Mouse (Mus musculus): ENCODE measurements at regions not wholly inside any gene's neighbourhood (a gene's known extent, or its start where the extent isn't known, plus 50 kb on each side); places are given as distances from the start of the nearest gene placed in this dataset.

DNA sequence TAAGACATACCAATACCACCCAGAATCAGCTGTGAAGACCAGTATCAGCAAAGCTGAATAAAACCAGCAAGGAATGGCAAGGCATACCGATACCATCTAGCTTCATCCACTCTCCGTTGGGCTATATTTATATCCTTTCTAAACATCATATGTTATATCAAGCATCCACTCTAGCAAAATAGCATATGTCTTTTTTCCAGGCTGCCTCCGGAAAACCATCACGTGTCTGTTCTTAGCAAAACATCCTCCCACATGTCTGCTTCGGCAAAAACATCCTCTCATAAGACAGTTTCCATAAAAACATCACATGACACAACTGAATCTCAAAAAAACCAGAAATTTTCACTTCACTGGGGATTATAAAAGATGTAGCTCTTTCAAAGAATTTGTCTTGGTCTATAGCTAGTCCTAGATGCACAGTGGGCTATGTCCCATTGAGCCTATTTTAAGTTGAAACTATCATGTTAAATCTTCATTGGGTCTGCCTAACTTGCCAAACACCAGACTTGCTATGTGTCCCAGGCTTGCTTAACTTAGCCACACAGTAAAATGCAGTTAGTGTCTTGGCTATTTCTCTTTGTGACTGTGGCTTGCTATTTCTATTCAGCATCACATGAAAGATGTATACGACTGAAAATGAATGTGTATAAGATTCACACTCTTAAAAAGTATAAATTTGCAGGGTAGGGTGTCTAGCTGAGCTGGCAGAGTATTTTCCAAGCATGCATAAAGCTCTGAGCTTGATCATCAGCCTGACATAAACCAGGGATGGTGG, 278.2 kb downstream of the Kcnrg start:
- no peak for DNase-seq (ENCODE audit: low read depth in 2 of 2, low spot score in 2 of 2)

DNA sequence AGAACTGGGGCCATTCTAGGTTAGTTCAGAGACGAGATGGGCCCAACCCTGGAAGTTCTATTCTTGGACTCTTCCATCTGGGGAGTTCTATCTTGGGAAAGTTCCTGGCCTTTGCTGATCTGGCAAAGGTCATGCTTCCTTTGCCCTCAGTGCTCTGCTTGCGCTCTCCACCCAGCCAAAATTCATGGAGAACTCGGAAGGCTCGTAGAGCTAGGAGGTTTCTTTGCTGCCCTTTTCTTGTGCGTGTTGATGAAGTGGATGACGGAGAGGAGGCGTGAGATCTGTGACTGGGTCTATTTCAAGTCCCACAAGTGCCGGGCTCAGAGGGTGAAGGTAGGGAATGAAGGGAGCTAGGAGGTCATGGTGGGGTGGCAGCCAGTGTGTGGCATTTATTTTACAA, 282.4 kb downstream of the Kcnrg start:
- DNase-seq (ENCODE audit: low read depth in 2 of 2, low spot score in 2 of 2), result no peak

GRCm38 (mm10) chr14:61893786-61894185, 286.5 kb downstream of the Kcnrg start:
- no peak for DNase-seq (ENCODE audit: low read depth in 2 of 2, low spot score in 2 of 2)

DNA sequence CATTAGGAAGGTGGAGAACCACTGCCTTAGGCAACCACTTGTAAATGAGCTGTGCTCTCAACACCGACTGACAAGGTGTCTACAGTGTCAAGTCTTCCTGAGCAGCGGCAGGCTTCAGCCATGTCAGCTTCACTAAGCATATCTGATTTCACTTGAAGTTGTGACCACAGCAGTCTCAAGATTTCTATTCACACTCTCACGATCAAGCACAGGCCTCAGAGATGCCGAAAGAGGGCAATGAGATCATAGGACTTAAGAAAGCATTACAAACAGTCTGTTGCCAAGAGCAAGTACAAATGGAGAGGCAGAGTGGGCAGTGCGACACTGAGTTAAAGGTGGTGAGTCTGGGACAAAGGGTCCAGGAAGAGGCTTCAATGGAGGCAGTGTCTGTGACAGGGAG, 289.6 kb downstream of the Kcnrg start:
- no peak for DNase-seq (ENCODE audit: low read depth in 2 of 2, low spot score in 2 of 2)

DNA sequence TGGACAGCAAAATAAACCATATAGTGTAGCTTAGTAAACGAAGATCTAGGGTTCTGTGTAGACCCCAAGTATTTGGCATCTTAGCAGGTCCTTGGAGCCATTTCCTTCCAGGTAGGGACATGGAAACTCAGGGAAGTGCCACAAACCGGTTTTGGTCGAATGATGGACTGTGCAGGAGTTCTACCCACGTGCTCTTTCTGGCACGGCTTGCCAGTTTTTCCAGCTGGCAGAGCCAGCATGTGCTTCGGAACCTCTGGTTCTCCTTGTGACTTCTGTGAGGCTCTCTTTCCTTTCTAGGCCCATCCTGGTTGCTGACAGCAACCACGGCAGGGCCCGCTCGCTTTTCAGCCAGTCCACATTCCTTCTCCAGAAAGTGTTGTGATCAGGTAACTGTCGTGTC, 291.4 kb downstream of the Kcnrg start:
- DNase-seq (ENCODE audit: low read depth in 2 of 2, low spot score in 2 of 2), result no peak

DNA sequence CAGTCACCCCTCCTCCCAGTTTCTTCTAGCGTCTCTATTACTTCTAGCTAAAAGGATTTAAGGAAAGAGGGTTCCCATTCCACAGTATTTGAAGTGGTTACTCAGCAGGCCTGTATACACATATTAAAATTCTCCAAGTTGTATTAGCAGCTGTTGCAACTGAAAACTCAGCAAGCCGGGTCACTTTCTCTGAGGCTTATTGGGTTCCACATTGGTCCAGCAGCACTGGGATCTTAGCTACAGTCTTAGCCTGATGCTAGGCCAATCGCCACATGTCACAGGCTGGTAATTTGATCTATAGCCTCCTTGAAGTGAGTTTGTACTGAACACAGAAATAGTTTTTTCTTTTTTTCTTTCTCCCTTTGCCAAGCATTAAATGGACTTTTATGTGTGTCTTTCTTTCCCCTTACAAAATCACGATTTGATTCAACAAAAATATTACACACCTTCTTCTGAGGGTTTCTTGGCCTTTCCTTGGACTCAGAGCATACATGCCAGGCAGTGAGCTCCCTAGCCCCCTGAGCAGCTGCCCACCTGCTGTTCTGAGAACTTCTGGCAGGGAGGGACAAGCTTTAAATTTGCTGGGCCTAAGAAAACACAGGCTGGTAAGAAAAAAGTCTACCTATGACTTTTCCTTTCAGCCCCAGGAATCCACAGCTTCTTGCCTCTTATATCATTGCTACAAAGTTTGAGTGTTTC, 297.3 kb downstream of the Kcnrg start:
- DNase-seq (ENCODE audit: low read depth in 2 of 2, low spot score in 2 of 2), result no peak

DNA sequence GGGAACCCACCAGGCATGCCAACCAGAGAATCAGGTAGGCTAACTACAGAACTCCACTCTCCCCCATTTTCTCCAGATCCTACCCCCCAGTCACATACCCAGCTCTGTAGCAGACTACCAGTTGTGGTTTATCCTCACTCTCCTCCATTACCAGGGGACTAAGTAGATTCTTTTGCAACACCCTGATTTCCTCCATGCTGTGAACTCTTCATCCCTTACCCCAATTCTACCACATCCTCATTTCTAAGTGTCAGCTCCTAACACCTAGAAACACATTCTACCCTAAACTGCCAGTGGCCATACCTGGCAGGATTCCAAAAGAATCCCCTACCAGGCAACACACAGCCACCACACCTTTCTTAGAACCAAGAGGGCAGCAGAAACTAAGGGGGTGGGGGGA, 310.9 kb downstream of the Kcnrg start:
- DNase-seq (ENCODE audit: low read depth in 2 of 2, low spot score in 2 of 2), result no peak

DNA sequence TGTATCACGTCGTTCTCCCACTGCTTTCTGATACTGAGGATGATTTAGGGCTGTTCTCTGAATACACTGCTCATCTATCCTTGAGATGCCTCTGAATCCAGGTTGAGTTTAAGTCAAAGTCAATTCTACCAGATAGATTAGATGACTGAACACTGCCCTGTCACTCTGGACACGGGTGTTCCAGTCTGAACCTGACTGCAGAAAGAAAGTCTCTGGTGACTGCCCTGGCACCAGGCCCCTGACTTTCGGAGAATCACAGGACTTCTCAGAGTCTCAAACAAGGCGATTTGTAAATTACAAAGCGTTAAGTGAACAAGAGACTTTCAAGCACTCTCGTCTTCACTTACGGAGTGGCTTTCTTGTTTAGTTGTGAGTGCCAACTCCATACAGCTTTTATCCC, 324.6 kb downstream of the Kcnrg start:
- DNase-seq (ENCODE audit: low read depth in 2 of 2, low spot score in 2 of 2), result no peak

GRCm38 (mm10) chr14:61941682-61942081, 334.4 kb downstream of the Kcnrg start:
- no peak for DNase-seq (ENCODE audit: low read depth in 2 of 2, low spot score in 2 of 2)

DNA sequence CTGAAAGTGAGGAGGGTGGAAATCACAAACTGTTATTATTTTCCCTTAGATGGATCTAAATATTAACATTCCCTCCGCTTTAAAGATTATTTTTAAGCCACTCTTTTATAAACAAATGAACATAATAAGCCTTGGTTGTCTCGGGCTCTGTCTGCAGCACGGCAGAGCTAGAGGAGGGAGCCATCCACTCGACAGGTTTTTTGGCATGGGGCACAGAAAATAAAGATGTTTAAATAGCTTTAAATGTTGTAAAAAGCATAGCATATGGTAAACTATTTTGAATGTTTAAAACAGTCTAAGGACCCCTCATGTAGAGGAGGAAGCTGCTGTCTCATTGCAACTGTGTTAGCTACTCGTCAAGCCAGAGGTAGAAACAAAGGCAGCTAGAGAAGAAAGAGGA, 338.4 kb downstream of the Kcnrg start:
- DNase-seq (ENCODE audit: low read depth in 2 of 2, low spot score in 2 of 2), result no peak

GRCm38 (mm10) chr14:61949446-61949845, 342.2 kb downstream of the Kcnrg start:
- DNase-seq (ENCODE audit: low read depth in 2 of 2, low spot score in 2 of 2), result no peak

GRCm38 (mm10) chr14:61950004-61950403, 342.4 kb upstream of the Rnaseh2b start:
- no peak for DNase-seq (ENCODE audit: low read depth in 2 of 2, low spot score in 2 of 2)

DNA sequence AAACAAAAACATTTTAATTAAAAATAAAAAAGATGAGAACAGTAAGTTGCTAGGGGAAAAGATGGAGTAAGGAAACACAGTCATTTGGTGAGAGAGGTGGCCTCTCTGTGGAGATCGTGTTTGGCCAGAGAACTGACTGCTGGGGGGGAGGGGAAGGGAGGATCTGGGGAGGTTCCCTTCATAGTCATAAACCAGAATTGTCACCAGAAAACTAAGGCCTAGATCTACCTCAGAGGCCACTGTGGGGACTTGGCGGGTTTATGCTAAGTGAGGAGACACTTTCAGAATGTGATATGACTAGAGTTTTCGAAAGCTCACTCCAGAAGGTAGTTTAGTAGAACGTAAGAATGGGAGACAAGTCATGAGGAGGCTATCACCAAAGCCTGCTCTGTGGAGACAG, 339.4 kb upstream of the Rnaseh2b start:
- DNase-seq (ENCODE audit: low read depth in 2 of 2, low spot score in 2 of 2), result no peak

DNA sequence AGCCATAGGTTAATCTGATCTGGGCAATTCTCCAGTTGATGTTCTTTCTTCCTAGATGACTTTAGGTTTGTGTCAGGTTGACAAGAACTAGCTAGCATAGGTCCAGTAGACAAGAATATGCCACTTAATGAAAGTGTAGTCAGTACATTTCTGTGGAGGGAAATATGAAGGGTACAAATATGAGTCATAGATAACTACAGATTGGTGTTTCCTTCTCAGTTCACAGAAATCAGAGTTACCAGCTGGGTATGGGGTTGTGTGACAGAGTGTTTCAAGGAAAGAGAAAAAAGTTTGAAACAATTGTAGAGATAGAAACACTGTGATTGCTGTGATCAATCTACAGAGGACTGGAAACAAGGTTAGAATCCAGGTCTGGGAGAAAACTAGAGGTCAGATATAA, 337.0 kb upstream of the Rnaseh2b start:
- no peak for DNase-seq (ENCODE audit: low read depth in 2 of 2, low spot score in 2 of 2)

DNA sequence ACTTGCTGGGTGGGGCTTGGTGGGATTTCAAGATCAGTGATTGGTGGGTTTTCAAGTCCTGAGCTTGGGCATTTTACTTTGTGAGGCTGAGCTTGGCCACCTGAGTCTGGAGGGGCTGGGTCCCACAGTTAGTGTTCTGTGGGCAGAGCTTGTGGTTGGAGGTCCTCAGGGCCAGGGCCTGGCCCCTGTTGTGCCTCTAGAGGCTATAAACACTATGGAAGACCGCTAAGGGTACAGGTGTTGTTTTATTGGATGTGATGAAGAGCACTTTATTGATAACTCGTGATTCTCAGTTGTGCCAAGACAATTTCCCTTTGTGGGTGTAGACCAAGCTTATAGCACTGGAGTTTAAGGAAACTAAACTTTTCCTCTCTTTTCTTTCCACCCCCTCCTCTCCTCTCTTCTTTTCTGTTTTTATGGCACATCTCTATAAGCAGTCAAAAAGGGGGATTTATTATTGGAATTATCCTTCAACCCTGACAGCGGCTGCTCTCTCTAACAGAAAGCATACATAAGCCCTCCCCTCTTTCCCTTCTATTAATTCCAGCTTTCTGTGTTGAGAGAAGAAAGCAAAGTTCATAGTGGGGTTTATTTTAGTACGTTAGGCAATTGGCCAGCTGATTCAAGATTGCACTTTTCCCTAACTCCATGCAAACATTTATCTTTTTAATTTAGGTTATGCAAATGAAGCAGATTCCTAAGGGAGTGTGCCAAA, 332.0 kb upstream of the Rnaseh2b start:
- DNase-seq (ENCODE audit: low read depth in 2 of 2, low spot score in 2 of 2), result no peak

- no peak for DNase-seq (ENCODE audit: low read depth in 2 of 2, low spot score in 2 of 2)
Measured at GRCm38 (mm10) chr14:61968467-61968866, 323.9 kb upstream of the Rnaseh2b start.

GRCm38 (mm10) chr14:61968957-61969535, 323.3 kb upstream of the Rnaseh2b start:
- DNase-seq (ENCODE audit: low read depth in 2 of 2, low spot score in 2 of 2), result no peak

DNA sequence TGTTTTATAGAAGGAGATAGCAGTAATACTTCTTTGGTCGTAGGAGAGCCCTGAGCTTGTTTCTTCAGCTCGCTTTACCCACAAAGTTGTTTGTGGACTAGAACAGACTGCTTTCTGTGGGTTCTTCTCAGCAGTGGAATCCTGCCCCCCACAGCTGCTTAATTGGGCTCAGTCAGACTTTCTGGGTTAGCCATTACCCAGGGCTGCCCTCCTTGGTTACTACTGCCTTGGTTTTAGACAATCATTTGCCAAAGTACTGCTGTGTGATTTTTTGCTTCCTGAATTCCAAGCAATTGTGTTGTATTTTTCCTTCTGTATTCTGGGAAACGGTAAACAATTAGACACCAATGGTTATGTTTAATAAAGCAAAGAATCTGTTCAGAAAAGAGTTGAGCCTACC, 321.8 kb upstream of the Rnaseh2b start:
- DNase-seq (ENCODE audit: low read depth in 2 of 2, low spot score in 2 of 2), result no peak

DNA sequence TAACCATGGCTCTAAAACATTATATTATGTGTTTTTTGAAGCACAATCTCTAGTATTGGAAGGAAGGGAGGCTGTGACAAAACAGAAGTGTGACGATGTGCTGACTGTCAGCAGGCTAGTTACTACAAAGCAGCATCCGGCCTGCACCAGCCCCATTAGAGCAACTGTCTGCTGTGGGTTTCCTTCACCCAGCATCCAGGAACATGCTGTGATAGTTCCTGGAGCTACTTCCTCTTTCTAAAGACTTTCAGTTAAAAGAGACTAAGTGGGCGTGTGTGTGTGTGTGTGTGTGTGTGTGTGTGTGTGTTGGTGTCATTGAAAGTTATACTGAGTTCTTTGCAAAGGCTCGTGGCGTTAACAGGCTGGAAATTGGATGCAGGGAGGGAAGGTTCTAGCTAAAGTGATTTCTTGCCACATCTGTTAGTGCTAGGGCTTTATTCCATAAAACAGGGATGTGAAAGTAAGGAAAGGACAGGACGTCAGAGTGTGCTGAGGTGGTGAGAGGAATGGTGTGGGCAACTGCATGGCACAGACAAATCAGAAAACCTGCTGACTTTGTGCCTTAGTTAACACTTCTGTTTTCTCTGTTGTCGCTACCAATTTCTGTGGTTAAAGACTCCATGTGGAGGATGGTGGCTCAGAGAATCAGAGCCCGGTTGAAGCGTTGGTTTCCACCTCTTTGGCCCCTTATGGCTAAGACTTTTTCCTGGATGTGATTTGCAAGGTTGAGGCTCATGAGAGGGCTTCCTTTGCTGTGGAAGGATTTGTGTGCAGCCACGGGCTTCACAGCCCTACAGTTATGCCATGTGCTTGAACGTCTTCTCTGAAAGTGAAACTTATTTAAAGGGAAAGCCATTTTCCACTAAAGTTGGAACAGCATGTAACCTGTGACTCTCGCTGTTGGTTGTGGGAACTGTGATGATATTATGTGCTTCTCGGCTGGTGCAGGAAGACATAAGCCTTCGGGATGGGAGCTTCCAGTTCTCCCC, 321.0 kb upstream of the Rnaseh2b start:
- peak; percentile 52 to 60 for DNase-seq (ENCODE audit: low read depth in 2 of 2, low spot score in 2 of 2)

DNA sequence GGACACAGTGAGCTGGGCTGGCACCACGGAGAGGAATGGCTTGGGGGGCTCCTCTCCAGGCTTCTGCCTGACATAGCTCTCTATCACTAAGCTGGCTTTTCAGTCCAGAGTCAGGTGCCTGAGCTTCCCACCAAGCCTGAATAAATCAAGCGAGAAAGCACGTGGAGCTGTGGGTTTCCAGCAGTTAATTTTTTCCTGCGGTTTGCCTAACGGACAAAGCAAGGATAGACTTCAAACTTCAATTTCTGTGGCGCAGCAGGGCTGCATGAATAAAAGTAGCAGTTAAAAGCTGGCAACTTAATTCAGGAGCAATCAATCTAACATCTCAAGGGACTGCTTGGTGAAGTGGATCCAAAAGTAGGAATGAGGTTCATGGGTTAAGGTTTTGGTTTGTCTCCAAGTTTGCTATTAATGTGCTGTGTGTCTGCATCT, 317.1 kb upstream of the Rnaseh2b start:
- DNase-seq (ENCODE audit: low read depth in 2 of 2, low spot score in 2 of 2), result no peak

DNA sequence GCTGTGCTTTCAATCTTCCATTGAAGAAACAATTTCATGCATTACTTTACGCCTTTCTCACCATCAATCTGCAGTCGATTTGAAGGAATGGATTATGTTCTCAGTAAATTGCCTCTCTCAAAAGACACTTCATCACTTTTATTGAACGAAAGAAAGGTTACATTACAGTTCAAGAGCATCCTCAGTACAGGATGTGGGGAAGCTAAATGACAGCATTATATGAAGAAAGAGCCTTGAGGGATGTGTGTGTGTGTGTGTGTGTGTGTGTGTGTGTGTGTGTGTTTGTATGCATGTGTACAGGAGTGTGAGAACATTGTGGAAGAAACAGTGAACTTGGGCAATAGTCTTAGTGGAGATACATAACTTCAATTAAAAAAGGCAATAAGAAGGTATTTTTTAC, 311.8 kb upstream of the Rnaseh2b start:
- DNase-seq (ENCODE audit: low read depth in 2 of 2, low spot score in 2 of 2), result no peak

Data from CD8-positive naive resting alpha-beta T cell, adult 2 months (primary cell).